Mouse (Mus musculus): Measurements from ENCODE around the gene Rif1.

Gene Rif1

DNA sequence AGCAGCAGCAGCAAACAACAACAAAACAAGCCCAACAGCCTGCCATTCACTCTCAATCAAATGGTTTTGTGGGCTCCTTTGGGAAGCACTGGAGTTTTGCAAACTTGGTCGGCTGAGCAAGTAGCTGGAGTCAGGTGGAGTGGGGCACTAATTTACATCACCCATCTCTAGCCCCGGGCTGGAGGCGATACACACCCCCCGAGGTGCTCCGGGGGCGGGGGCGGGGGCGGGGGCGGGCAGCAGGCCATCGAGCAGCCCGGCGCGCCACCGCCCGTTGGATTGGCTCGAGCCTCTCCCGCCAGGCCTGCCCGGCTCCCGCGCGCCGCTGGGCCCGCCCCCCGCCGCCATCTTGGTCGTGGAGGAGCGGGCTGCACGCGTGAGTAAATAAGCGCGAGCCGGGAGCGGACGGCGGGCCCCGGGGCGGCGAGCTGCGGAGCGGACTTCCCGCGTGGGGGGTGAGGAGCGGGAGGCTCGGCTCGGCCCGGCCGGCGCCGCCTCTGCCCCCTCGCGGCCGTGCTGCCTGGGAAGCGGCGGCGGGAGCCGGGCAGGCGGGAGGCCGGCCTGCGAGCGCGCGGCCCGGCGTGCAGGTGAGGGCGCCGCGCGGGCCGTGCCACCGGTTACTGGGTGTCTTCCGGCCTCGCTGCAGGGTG lies at the start of gene Rif1:
TSS of gene Rif1 (plus strand) at position 342 of the 650 bp plus-strand sequence.
- DNase-seq (ENCODE audit: low spot score in 2 of 2), result peak; percentile 81 to 85

DNA sequence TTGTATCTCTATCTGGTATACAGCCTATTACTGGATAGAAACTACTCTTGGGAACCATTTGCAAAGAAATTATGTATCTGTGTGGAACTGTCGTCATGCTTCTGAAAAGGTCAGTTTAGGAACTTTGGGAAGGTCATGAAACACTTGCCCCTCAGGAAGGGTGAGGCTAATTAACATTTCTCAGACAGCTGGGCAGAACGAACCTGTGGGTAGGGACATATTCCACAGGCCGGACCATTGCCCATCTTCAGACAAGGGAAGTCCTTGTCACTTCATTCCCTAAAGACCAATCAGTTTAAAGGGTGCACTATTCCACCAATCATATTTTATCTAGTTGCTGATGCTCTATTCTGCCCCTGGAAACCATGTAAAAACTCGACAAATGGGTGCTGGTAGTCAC lies 45.6 kb upstream of the Rif1 start:
- DNase-seq (ENCODE audit: low spot score in 2 of 2), result no peak

DNA sequence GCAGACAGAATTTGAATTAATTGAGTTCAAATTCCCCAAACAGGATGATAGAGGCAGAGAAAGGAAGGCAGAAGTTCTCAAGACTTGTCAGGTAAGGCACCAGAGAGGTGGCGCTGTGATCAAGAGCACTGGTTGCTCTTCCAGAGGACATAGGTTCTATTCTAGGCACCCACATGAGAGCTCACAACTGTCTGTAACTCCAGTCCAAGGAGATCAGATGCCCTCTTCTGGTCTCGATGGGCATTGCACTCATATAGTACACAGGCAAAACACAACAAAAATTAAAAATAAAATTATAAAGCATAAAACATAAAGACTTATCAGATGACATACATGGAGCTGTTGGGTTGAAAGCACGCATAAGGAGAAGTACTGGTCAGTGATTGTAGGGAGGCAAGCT lies 43.2 kb upstream of the Rif1 start:
- DNase-seq (ENCODE audit: low spot score in 2 of 2), result no peak

DNA sequence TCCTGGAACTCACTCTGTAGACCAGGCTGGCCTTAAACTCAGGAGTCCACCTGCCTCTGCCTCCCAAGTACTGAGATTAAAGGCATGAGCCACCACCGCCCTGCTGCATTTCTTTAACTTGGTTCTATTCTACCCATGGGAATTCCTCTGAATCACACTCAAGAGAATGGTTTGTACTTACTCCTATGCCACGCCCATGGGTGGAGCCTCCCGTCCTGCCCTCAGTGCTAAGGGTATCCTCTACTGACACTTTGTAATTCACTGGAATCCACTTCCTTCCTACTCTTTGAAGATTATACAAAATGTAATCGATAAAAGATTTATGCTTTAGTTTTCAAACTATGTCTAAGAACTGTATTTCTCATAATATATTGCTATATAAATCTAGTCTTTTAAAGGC lies 41.1 kb upstream of the Rif1 start:
- no peak for DNase-seq (ENCODE audit: low spot score in 2 of 2)

DNA sequence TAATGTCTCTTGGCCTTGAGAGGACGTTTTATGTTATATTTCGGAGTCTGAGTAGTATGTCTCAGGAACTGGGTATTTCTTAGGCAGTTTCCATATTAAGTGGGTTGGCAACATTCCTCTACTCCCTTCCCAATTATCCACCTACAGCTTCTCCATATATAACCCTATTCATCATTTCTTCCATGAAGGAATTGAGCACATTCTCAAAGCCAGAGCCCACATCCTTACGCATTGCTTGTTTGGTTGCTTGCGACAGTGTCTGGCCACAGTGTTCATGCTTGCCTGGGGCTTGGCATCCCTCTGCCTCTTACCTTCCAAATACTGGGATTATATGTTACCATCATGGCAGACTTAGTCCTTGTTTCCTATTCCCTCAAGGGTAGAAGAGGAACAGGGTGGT lies 38.0 kb upstream of the Rif1 start:
- no peak for DNase-seq (ENCODE audit: low spot score in 2 of 2)

DNA sequence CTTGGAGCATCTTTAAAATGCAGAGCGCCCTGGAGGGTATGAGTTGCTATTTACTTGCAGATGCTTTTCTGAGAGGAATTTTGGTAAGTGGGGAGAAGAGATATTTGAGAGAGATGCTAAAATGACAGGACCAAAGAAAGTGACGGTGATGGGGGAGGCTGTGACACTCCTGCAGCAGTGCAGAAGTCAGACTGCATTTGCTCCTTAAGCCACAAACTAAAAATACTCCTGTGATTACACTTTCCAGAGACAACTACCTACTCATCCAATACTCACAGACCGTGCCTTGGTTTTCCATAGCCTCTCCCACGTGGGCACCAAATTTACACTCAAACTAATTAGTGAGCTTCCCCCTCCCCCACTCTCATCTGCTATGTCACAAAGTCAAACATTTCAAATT lies 37.5 kb upstream of the Rif1 start:
- DNase-seq (ENCODE audit: low spot score in 2 of 2), result no peak

DNA sequence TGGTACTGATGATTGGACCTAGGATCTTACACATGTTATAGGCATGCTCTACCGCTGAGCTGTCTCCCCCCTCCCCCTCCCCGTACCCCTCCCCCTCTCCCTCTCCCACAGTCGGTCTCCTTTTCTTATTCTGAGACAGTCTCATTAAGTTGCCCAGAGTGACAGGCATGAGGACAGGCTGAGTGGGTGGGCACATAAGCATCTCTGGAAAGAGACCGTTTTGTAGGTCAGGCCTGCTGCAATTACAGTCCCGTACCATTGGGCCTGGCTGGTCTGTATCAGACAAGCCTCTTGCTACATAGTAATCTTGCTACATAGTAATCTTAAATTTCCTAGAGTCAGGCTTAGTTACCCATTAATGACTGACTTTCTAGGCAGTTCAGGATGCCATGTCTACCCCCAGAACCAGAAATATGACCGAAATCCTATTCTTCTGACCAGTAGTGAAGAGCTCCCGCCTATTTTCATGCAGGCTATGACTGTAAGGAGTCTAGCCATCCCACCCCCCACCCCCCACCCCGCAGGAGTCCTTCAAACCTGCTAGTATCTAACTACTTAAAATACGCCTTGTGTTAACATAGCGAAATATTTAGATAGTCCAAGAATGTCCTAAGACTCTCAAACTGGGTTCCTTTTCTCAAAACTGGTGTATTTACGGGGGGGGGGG lies 35.6 kb upstream of the Rif1 start:
- DNase-seq (ENCODE audit: low spot score in 2 of 2), result no peak

DNA sequence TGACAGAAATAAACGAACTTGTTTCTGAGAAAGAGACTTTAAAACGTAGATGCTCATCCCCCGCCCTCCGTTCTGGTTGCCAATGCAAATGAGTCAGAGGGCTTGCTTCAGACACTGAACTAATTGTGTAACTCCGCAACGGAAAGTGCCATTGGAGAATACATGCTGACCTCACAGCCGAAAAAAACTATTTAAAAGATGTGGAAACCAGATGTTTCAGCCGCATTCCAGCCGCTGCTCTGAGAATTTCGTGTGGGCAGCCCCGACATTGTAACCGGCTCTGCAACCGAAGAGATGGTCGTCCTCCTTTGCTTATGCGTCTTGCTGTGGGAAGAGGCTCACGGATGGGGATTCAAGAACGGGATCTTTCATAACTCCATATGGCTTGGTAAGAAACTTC lies 34.8 kb upstream of the Rif1 start, which contains the start of gene Tnfaip6:
TSS of gene Tnfaip6 (plus strand) at position 128 of the 400 bp plus-strand sequence.
- DNase-seq (ENCODE audit: low spot score in 2 of 2), result peak; percentile 19 to 53

DNA sequence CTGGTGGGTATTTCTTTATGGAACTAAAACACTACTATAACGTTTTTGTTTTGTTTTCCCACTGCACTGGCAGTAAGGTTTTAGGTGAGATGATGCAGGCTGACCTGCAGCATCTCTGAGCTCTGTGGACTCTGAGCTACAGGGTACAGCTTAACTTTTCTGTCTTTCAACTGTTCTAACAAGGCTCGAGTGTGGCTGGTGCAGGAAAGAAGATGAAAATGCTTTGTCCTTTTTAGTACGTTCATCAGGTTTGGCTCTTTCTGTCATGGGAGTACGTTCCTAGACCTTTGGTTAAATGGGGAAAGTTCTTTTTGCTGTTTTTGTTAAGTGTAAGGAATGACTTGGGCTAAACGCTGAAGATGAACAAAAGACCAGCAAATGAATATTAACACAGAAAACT lies 34.1 kb upstream of the Rif1 start:
- DNase-seq (ENCODE audit: low spot score in 2 of 2), result no peak

DNA sequence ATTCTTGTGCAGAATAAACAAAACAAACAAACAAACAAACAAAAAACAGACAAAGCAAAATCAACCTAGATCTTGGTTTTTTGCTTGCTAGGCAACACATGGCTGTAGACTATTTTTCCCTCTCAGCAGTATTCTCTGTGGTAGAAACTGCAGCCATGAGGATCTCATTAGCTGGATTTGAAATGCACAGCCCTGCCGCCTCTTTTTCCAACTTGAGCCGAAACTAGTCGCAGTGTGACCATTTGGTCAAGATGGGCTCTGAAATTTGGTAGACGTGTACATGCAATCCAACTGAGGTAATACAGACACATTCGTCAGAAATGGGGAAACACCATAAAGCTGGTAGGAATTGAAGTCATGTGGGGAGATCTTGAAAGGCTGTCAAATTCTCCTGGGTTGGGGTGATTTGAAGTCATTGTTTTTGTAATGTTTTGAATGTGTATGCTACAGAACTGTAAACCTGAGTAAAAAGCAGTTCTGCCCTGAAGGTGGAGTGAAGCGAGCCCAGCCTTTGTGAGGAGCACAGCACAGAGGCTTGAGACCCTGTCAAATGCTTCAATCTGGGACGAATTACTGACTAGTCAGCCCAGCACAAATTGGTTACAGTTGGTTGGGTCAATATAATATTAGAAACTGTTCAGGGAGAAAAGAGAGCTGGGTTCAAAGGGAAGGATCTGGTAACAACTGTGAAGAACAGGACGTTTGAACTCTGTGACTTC lies 33.4 kb upstream of the Rif1 start:
- no peak for DNase-seq (ENCODE audit: low spot score in 2 of 2)

DNA sequence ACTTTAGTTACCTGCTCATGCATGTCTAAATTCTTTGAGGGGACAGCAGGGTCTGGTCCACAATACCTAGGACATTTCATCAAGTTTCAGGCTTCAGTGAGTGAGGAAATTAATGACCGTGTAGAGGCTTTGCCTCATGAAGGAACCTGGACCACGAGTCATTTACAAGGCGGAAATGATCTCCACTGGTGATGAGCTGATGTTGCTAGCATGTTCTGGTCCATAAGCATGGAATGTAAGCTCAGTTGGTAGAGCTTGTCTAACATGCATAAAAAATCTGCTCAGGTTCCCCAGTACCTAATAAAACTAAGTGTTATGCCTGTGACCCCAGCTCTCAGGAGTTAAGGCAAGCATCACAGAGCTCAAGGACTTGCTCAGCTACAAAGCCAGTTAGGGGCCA lies 30.5 kb upstream of the Rif1 start:
- no peak for DNase-seq (ENCODE audit: low spot score in 2 of 2)

DNA sequence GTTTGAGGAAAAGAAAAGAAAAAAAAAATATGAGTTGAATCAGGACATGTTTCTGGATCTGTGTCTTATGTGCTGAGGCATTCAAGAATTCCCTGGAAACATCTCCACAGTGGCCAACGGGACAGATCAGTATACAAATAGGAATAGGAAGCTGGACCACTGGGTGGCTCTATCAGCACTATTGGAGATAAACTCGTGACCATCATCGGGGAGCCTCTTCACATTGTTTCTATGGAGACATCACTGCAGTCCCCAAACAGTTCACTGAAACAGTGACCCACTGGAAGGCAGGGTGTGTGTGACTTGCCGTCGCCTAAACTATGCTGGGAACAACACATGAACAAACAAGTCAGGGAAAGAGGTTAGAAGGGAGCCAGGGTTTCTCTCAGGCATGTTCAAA lies 29.9 kb upstream of the Rif1 start:
- DNase-seq (ENCODE audit: low spot score in 2 of 2), result no peak

DNA sequence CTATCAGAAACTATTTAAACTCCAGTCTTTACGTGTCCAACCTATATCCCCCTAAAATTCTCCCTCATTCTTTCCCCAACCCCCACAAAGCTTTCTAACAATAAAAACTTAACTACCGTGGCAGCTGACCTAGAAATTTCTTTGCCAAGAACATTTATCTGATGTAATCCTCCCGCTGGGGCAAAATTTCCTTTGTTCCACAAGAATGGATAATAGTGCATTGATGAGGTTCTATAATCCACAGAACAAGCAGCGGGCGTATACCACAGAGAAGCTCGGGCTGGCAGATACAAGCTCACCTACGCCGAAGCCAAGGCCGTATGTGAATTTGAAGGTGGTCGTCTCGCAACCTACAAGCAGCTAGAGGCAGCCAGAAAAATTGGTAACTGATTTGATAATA lies 29.1 kb upstream of the Rif1 start:
- DNase-seq (ENCODE audit: low spot score in 2 of 2), result no peak

DNA sequence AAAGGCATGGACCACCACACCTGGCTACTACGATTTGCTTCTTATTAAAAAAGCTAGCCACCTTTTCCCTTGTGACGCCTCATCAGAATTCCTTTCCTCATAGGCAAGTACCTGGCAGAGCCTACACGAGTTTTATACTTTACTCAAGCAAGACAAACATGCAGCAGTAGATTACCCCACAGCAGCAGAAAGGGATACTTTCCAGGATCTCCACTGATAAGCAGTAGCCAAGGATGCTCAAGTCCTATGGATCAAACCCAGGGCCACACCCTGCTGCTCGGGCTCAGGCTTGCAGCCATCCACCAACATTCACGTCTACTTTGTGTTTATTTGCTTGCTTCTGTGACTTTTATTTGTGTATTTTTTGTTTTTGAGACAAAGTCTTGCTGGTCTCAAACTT lies 26.6 kb upstream of the Rif1 start:
- no peak for DNase-seq (ENCODE audit: low spot score in 2 of 2)

DNA sequence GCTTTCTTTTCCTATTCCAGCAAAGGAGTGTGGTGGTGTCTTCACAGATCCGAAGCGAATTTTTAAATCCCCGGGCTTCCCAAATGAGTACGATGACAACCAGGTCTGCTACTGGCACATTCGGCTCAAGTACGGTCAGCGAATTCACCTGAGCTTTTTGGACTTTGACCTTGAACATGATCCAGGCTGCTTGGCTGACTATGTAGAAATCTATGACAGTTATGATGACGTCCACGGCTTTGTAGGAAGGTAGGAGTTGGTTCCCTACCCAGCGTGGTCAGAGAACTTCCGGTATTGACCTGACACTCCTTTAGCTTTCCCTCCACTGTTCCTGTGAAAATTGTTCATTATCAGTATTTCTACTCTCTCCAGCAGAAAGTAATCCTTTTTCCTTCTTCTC lies 21.8 kb upstream of the Rif1 start:
- no peak for DNase-seq (ENCODE audit: low spot score in 2 of 2)

DNA sequence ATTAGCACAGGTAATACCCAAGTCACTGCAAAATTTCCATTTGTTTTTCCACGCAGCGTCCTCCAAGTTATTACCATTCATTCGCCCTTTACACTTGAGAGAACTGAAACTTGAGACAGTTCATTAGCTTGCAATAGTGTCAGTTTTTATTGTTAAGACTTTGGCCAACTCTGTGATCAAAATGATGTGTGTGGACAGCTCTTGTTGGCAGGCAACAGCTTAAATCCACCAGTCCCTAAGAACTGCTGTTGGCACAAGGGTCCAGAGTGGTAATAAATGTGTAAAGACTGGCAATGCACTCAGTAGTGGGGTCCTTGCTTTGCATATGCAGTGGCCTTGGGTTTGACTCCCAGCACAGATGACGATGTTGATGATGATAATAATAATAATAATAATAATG lies 20.3 kb upstream of the Rif1 start:
- no peak for DNase-seq (ENCODE audit: low spot score in 2 of 2)

DNA sequence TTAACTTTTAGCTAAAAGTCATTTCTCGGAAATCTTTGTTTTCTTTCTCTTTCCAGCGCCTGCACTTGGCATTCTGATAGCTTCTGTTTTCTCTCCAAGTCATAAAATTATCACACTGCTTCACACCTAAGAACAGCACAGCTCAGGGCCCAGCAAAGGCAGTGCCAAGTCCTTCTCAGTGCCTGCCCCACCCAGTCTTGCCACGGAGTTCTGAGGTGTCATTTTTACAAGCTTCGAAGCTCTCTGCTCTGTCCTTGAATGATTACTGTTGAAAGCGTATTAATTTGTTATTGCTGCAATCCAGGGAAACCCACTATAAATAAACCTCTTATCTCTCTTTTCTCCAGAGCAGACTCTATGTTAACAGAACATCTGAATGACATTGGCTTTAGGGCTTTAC lies 19.1 kb upstream of the Rif1 start:
- DNase-seq (ENCODE audit: low spot score in 2 of 2), result no peak

DNA sequence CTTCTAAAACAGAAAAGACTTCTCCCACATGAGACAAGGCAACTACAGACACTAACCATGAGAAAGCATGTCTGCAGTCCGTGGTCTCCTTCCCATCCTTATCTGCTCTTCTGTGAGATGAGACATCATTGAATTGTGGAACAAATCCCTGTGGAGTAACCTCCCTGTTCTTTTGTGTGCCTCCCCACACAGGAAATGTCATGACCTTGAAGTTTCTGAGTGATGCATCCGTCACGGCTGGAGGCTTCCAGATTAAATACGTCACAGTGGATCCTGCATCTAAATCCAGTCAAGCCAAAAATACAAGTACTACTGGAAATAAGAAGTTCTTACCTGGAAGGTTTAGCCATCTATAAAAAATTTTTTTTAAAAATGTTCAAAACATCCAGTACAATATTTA lies 17.0 kb upstream of the Rif1 start:
- DNase-seq (ENCODE audit: low spot score in 2 of 2), result no peak

DNA sequence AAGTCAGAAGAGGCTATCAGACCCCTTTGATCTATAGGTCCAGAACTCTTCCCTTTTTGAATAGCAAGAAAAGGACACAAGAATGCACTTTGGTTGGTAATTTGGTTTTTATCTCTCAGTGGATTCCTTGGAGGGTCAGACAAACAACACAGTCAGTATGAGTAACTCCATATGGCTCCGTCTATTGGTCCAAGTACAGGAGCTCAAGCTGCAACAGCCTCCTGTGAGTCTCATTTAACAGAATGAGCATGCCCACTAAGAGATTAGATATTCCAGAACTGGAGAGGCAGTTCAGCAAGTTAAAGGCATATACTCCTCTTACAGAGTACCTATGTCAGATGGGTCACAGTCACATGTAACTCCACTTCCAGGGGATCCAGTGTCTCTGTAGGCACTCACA lies 15.5 kb upstream of the Rif1 start:
- DNase-seq (ENCODE audit: low spot score in 2 of 2), result no peak

DNA sequence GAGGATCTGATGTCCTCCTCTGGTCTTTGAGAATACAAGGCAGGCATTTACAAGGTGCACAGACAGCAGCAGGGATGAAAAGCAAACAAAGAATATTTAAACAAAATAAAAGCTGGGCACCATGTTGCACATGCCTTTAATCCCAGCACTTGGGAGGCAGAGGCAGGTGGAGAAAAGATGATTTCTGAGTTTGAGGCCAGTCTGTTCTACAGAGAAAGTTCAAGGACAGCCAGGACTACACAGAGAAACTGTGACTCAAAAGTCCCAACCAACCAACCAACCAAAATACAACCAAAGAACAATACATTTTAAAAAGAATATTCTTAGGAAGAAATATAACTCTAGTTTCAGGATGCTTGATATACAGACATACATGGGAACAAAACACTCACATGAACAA lies 15.0 kb upstream of the Rif1 start:
- DNase-seq (ENCODE audit: low spot score in 2 of 2), result no peak

DNA sequence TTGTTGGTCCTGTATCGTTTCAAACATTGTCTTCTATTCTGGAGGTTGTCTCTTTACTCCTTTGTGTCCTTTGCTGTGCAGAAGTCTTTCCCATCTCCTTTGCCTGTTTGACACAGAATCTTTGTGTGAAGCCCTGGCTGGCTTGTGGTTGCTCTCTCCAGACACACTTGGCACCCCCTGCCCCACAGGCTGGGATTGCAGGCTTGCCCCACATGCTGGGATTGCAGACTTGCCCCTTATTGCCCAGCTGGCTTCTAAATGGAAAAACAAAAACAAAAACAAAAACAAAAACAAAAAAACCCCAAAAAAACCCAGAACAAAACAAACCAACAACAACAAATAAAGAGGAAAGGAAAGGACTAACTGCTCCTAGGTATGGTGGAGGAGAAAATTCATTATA lies 4.0 kb upstream of the Rif1 start:
- DNase-seq (ENCODE audit: low spot score in 2 of 2), result no peak

DNA sequence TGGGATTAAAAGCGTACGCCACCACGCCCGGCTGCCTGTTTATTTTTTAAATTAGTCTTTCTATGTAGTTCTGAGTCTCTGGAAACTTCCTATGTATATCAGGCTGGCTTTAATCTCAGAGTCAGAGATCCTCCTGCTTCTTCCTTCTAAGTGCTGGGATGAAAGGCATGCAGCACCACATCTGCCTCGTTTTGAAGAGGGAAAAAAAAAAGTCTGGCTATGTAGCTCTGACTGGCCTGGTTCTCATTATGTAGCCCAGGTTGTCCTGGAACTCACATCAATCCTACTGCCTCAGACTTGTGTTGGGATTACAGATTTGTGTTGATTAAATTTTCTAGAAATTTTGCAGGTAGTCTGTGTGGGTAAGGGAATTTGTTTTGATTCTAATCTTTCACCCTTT lies 1.8 kb upstream of the Rif1 start:
- no peak for DNase-seq (ENCODE audit: low spot score in 2 of 2)

Measured in urinary bladder, adult 18-20 months (tissue).